Mouse (Mus musculus) thymus, postnatal 10 days (tissue): ENCODE results near the gene Ncf2.

ENCODE experiments used
- DNase-seq, 2 experiments: peaks; one replicate each; pipeline ENCODE4 v3.0.0; 2021; ENCODE audit warnings: low spot score in 2 of 2

Gene Ncf2

GRCm38 (mm10) chr1:152831003-152831402 is 31.0 kb downstream of the Ncf2 start:
- DNase-seq: no peak

- no peak for DNase-seq
Measured at GRCm38 (mm10) chr1:152831619-152832018, 31.6 kb downstream of the Ncf2 start.

GRCm38 (mm10) chr1:152832316-152832715 is 32.3 kb downstream of the Ncf2 start:
- no peak for DNase-seq

- DNase-seq: no peak
Measured at GRCm38 (mm10) chr1:152835061-152835460, 35.1 kb downstream of the Ncf2 start.

GRCm38 (mm10) chr1:152838026-152838702 is 38.2 kb downstream of the Ncf2 start:
- DNase-seq: no peak

GRCm38 (mm10) chr1:152838841-152839240 is 38.8 kb downstream of the Ncf2 start:
- no peak for DNase-seq

GRCm38 (mm10) chr1:152840343-152840742 is 40.3 kb downstream of the Ncf2 start:
- DNase-seq: no peak

GRCm38 (mm10) chr1:152841057-152841456 is 41.1 kb downstream of the Ncf2 start:
- DNase-seq: no peak

GRCm38 (mm10) chr1:152844634-152845033 is 44.6 kb downstream of the Ncf2 start:
- no peak for DNase-seq

GRCm38 (mm10) chr1:152845211-152845730 is 45.3 kb downstream of the Ncf2 start:
- no peak for DNase-seq

GRCm38 (mm10) chr1:152846856-152847255 is 46.9 kb downstream of the Ncf2 start:
- no peak for DNase-seq

- no peak for DNase-seq
Measured at GRCm38 (mm10) chr1:152869901-152870300, 69.9 kb downstream of the Ncf2 start.

- no peak for DNase-seq
Measured at GRCm38 (mm10) chr1:152871031-152871430, 71.0 kb downstream of the Ncf2 start.
